Mouse (Mus musculus) adrenal gland, postnatal 14 days (tissue): ENCODE results near the gene Sox10. TPM values are rescaled to one million over a fixed set of nuclear protein-coding genes. Genes with fewer than 3 reads are reported as not detected.
A peak's percentile ranks its signal among the peaks of the same experiment; 100 is the strongest.

Experiments
- DNase-seq: peaks from one replicate; pipeline ENCODE4 v3.0.0; 2021; ENCODE audit warnings: mixed read lengths
- total RNA-seq: library from RNA; stranded (reverse); gene quantifications from 2 replicates; pipeline ENCODE4 v1.2.3, GENCODE M21; 2021

The Sox10 gene
- total RNA-seq, 1 experiment from 2014 or later: 2.3 TPM

GRCm38 (mm10) chr15:79155572-79155971, 9.5 kb downstream of the Sox10 start:
- DNase-seq: peak; percentile 67

GRCm38 (mm10) chr15:79152709-79153108, 12.3 kb downstream of the Sox10 start:
- DNase-seq: no peak

GRCm38 (mm10) chr15:79151881-79152280, 13.2 kb downstream of the Sox10 start:
- no peak for DNase-seq

GRCm38 (mm10) chr15:79148533-79148932, 16.5 kb downstream of the Sox10 start:
- peak; percentile 92 for DNase-seq

- DNase-seq: no peak
Measured at GRCm38 (mm10) chr15:79145522-79145921, 19.5 kb downstream of the Sox10 start.

GRCm38 (mm10) chr15:79144021-79144420, 21.0 kb downstream of the Sox10 start:
- DNase-seq: no peak

- no peak for DNase-seq
Measured at GRCm38 (mm10) chr15:79143316-79143715, 21.7 kb downstream of the Sox10 start.

- DNase-seq: no peak
Measured at GRCm38 (mm10) chr15:79141566-79141917, 23.5 kb downstream of the Sox10 start.

GRCm38 (mm10) chr15:79140866-79141565, 24.0 kb downstream of the Sox10 start, which contains the start of the genes Polr2f and 1700088E04Rik:
TSS of gene Polr2f (plus strand) at chr15:79141009.
TSS of gene 1700088E04Rik (minus strand) at chr15:79141253.
- DNase-seq: peak; percentile 97

- DNase-seq: no peak
Measured at GRCm38 (mm10) chr15:79139640-79140039, 25.4 kb downstream of the Sox10 start.

GRCm38 (mm10) chr15:79135783-79136575, 29.1 kb downstream of the Sox10 start:
- no peak for DNase-seq

- no peak for DNase-seq
Measured at GRCm38 (mm10) chr15:79135332-79135731, 29.7 kb downstream of the Sox10 start.

- no peak for DNase-seq
Measured at GRCm38 (mm10) chr15:79134496-79135270, 30.4 kb downstream of the Sox10 start.

- peak; percentile 68 for DNase-seq
Measured at GRCm38 (mm10) chr15:79133191-79133661, 31.8 kb downstream of the Sox10 start.

- DNase-seq: peak; percentile 94
Measured at GRCm38 (mm10) chr15:79131442-79131841, 33.6 kb downstream of the Sox10 start.

GRCm38 (mm10) chr15:79130782-79131181, 34.3 kb downstream of the Sox10 start:
- DNase-seq: peak; percentile 47

- peak; percentile 73 for DNase-seq
Measured at GRCm38 (mm10) chr15:79129311-79129710, 35.7 kb downstream of the Sox10 start.

GRCm38 (mm10) chr15:79128208-79128607, 36.8 kb downstream of the Sox10 start:
- DNase-seq: no peak

GRCm38 (mm10) chr15:79127101-79127500, 37.9 kb downstream of the Sox10 start:
- no peak for DNase-seq

- peak; percentile 71 for DNase-seq
Measured at GRCm38 (mm10) chr15:79126217-79126932, 38.7 kb downstream of the Sox10 start.

GRCm38 (mm10) chr15:79124331-79124875, 40.6 kb downstream of the Sox10 start:
- no peak for DNase-seq

- DNase-seq: peak; percentile 50
Measured at GRCm38 (mm10) chr15:79123751-79124150, 41.3 kb downstream of the Sox10 start.
